Mouse (Mus musculus) limb, embryonic 12.5 days (tissue): ENCODE measurements around the gene Smim11. TPM values are rescaled to one million over a fixed set of nuclear protein-coding genes. Genes with fewer than 3 reads are reported as not detected.

Experiments used
- ATAC-seq: fragments of 200-750 bp; cut with Nextera tagmentation; 2 replicates; pipeline ENCODE4 v1.8.0; 2017; ENCODE audit warnings: low read depth, moderate TSS enrichment; ENCODE audit not compliant: insufficient number of reproducible peaks, insufficient read depth, low FRiP score, low TSS enrichment
- H3K27ac ChIP-seq: fragments of 300-500 bp; sonication (generic); 2 replicates; pipeline ENCODE4 v1.5.1; 2016; ENCODE audit warnings: mild to moderate bottlenecking, moderate library complexity
- H3K27me3 ChIP-seq: fragments of 300-500 bp; sonication (generic); 2 replicates; pipeline ENCODE4 v1.6.1; 2016; ENCODE audit warnings: mild to moderate bottlenecking, moderate library complexity
- H3K36me3 ChIP-seq: fragments of 300-500 bp; sonication (generic); 2 replicates; pipeline ENCODE4 v1.6.1; 2016; ENCODE audit warnings: mild to moderate bottlenecking, moderate library complexity
- H3K4me1 ChIP-seq: fragments of 300-500 bp; sonication (generic); replicated peaks from 2 replicates; pipeline ENCODE4 v1.6.1; 2016
- H3K4me2 ChIP-seq: fragments of 300-500 bp; sonication (generic); 2 replicates; pipeline ENCODE4 v1.6.1; 2016; ENCODE audit warnings: mild to moderate bottlenecking, moderate library complexity
- H3K4me3 ChIP-seq: fragments of 300-500 bp; sonication (generic); replicated peaks from 2 replicates; pipeline ENCODE4 v1.5.1; 2016; ENCODE audit warnings: mild to moderate bottlenecking
- H3K9ac ChIP-seq: fragments of 300-500 bp; sonication (generic); replicated peaks from 2 replicates; pipeline ENCODE4 v1.6.1; 2016; ENCODE audit warnings: mild to moderate bottlenecking, moderate library complexity
- H3K9me3 ChIP-seq: fragments of 300-500 bp; sonication (generic); 2 replicates; pipeline ENCODE4 v1.6.1; 2016; ENCODE audit warnings: mild to moderate bottlenecking, moderate library complexity
- WGBS: fragments of 180-500 bp; shearing (Covaris S2); methylation state at CpG from one replicate; pipeline ENCODE4 v1.1.7; 2016; 5-methylcytosine and 5-hydroxymethylcytosine counted together
- polyA plus RNA-seq: library from polyadenylated mRNA; unstranded; fragments of >200 nt; fragmentation: Nextera tagmentation; extraction: Ambion mirVana; gene quantifications from 2 replicates; pipeline ENCODE4 v1.2.1, GENCODE M21; 2016

Smim11 gene
- polyA plus RNA-seq, 1 experiment from 2014 or later = 152 TPM

DNA sequence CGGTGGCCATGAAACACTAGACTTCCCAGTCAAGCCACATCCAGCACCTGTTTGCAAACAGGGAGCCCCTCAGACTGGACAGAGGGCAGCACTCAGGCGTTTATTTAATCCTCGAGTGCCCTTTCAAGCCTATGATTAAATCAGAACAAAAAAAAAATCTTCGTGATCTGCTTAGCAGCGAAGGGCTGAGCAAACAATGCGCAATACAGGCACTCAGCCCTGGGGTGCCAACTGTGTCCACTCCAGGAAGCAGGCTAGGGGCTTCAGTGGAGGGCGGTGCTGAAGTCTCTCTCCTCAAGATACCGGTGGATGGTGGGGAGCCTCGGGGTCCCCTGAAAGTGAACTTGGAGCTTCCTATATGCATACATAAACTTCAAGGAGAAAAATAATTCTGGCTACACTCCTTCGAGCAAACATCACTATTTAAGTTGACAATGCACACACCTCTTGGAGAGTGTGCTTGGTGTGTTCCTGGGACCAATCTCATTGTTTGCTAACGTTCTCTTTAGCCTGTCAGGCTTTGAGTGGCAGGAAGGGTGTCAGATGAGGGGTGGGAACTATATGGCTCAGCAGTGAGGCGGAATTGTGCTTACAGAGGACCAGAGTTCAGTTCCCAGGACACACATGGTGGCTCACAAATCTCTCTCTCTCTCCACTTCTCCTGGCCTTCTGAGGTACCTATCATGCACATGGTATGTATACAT lies 6.7 kb upstream of the Smim11 start:
- Histone ChIP-seq H3K9ac (no peak overlapping the region), H3K4me2 (no peak overlapping the region), H3K27me3 (peaks cover 5% of the 10 kb centered on the region), H3K36me3 (no peaks in the 10 kb centered on the region), H3K27ac (no peak overlapping the region), H3K4me1 (no peaks in the 10 kb centered on the region), H3K4me3 (no peak overlapping the region), H3K9me3 (no peaks in the 10 kb centered on the region)
- WGBS = 71% methylated on average over 12 of the region's 12 CpGs
- no peak for ATAC-seq

DNA sequence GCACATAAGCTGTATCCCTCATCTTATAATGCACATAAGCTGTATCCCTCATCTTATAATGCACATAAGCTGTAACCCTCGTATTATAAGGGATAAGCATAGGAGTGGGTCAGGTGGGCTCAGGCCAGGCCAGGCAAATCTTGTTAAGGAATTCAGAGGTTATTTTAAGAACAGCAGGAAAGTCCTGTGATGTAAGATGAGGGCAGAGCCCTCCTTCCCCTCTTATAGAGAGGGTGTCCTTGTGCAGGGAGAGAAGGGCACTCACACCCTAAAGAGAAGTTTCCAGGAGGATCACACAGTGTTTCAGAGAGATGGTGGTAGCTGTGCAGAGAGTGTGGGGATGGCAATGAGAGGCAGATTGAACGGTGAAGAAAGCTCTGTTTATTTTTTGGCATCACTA lies 5.8 kb upstream of the Smim11 start:
- Histone ChIP-seq H3K4me2 (no peak overlapping the region), H3K9ac (no peak overlapping the region), H3K4me3 (no peak overlapping the region), H3K9me3 (no peaks in the 10 kb centered on the region), H3K27ac (no peak overlapping the region), H3K36me3 (no peaks in the 10 kb centered on the region), H3K27me3 (peaks cover 5% of the 10 kb centered on the region), H3K4me1 (no peaks in the 10 kb centered on the region)
- no peak for ATAC-seq
- WGBS = 85% methylated on average over 2 of the region's 2 CpGs

DNA sequence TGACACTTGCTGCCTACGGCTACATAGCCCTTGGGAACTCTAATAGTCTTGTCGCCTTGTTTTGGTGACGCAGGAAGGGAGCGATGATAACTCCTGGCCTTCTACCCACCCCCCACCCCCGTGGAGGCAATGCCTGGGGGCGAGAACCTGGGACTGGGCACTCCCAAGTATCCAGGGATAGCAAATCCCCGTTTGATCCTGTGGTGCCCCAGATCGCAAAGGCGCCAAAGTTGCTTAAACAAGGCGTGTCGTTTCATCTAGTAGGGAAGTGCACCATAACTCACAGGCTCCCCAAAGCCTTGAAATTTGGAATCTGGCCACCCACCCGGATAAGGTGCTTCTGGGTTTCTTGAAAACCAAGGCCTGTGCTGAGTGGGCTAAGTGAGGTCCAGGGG lies 323 bp downstream of the Smim11 start:
- peaks cover 14% of the 10 kb centered on the region for H3K36me3 ChIP-seq
- peak overlapping the region; percentile 65 for H3K4me3 ChIP-seq
- peak overlapping the region; percentile 70 for H3K9ac ChIP-seq
- peak overlapping the region; percentile 71 for H3K4me2 ChIP-seq
- ATAC-seq = peak; percentile 51; the same call in 1 of the 2 replicates
- H3K27me3 ChIP-seq = no peaks in the 10 kb centered on the region
- H3K27ac ChIP-seq = peak overlapping the region; percentile 72
- 0% methylated on average over 12 of the region's 12 CpGs for WGBS
- no peaks in the 10 kb centered on the region for H3K9me3 ChIP-seq
- peaks cover 20% of the 10 kb centered on the region for H3K4me1 ChIP-seq

DNA sequence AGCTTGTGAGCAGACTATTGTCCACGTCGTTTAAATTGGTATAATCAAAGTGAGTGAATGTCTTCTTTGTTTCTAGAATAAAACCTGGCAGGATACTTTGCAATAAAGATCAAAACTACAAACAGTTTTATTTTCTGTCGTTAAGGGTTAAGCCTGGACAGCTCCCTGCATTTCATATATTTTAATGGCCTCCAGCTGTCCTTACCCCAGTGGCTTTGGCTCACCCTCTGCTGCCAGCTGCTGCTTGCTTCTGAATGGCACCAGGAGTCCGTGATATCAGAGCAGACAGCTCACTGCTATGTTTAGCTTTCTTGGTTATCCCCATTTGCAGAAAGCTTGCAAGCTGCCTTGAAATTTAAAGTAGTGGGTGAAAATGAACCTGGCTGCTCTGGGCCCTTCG lies 903 bp downstream of the Smim11 start:
- WGBS = 21% methylated on average over 5 of the region's 5 CpGs
- no peak for ATAC-seq

DNA sequence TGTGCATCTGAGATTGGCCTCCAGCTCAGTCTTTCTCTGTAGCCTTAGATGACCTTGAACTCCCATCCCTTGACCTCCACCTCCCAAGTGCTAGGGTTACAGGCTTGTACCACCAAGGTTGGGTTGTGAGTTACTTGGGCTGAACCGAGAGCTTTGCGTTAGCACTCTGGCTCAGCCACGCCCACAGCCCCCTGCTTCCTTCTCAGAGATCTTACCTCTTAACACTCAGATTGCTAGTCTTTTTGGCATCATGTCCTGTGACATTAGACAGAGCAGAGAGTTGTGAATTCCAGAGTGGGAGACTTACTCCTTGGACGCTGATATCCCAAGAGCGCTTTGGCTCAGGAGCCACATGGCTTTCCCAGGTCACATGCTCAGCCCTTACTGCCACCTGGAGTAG lies 1.4 kb downstream of the Smim11 start:
- WGBS = 41% methylated on average over 5 of the region's 5 CpGs
- peak overlapping the region; percentile 65; the same call in 1 of the 2 replicates for H3K4me3 ChIP-seq
- H3K27ac ChIP-seq = peak overlapping the region; percentile 72; the same call in 1 of the 2 replicates
- H3K9ac ChIP-seq = no peak overlapping the region
- H3K36me3 ChIP-seq = peaks cover 25% of the 10 kb centered on the region
- H3K4me1 ChIP-seq = peaks cover 20% of the 10 kb centered on the region
- no peak for ATAC-seq
- peak overlapping the region; percentile 71 for H3K4me2 ChIP-seq
- no peaks in the 10 kb centered on the region for H3K9me3 ChIP-seq
- H3K27me3 ChIP-seq = no peaks in the 10 kb centered on the region

More for the DNA sequence above, 903 bp downstream of the Smim11 start:
- Histone ChIP-seq H3K27me3 (no peaks in the 10 kb centered on the region), H3K27ac (peak overlapping the region; percentile 72), H3K9me3 (no peaks in the 10 kb centered on the region), H3K4me1 (peaks cover 20% of the 10 kb centered on the region), H3K9ac (peak overlapping the region; percentile 70), H3K36me3 (peaks cover 20% of the 10 kb centered on the region), H3K4me3 (peak overlapping the region; percentile 65), H3K4me2 (peak overlapping the region; percentile 71)

DNA sequence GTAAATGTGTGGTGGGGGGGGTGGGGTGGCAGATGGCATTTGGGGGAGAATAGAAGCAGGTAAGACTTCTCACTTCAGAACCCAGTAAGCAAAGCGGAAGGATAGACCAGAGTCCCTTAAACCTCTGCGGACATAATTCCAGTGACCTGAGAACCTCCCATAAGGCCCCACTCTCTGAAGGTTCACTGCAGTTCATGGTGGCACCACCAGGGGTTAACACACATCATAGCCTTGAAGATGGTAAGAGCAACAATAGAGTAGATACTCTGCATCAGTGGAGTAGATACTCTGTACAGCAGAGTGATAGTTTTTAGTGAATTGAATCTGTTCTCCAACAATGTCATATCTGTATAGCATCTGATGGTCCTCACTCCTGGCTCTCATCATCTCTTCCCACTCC lies 4.4 kb downstream of the Smim11 start:
- H3K36me3 ChIP-seq = peaks cover 40% of the 10 kb centered on the region
- H3K9me3 ChIP-seq = no peaks in the 10 kb centered on the region
- 92% methylated on average over 2 of the region's 2 CpGs for WGBS
- H3K27ac ChIP-seq = no peak overlapping the region
- H3K4me3 ChIP-seq = no peak overlapping the region
- no peak overlapping the region for H3K9ac ChIP-seq
- ATAC-seq = no peak
- H3K4me2 ChIP-seq = no peak overlapping the region
- H3K27me3 ChIP-seq = no peaks in the 10 kb centered on the region
- H3K4me1 ChIP-seq = peaks cover 29% of the 10 kb centered on the region

DNA sequence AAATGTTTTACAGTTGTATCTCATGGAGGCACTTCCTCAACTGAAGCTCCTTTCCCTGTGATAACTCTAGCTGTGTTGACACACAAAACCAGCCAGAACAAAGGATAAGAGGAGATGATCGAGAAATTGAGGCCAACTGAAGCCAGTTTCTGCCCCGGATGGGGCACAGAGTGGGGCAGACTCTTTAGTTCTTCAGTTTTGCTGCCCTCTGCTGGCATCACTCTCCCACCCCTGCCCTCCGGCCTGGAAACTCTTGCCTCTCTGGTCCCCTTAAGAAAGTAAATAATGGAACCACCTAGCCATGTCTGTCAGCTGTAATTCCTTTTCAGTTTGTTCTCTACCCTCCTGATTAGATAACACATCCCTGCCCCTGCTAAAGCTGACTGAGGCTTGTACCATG lies 6.9 kb downstream of the Smim11 start:
- no peak overlapping the region for H3K4me2 ChIP-seq
- no peaks in the 10 kb centered on the region for H3K27me3 ChIP-seq
- H3K36me3 ChIP-seq = peaks cover 64% of the 10 kb centered on the region
- peaks cover 15% of the 10 kb centered on the region for H3K4me1 ChIP-seq
- H3K9me3 ChIP-seq = no peaks in the 10 kb centered on the region
- no peak overlapping the region for H3K9ac ChIP-seq
- 80% methylated on average over 3 of the region's 3 CpGs for WGBS
- H3K4me3 ChIP-seq = no peak overlapping the region
- H3K27ac ChIP-seq = no peak overlapping the region
- ATAC-seq = no peak

DNA sequence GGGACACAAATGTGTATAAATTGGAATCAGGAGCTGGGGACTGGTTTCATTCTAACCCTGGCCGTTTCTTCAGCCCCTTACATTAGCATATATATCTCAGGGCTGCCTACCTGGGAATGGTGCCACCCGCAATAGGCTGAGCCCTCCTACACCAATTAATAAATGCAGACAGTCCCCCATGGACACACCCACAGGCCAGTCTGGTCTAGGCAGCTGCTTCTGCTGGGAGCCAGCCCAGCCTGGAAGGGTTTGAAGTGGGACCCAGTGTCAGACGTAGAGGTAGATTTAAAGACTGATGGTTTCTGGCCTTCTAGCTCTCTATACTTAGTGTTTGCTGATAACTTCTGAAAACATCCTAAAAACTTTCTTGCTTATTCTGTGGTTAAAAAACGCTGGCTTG lies 8.0 kb downstream of the Smim11 start:
- H3K4me2 ChIP-seq = no peak overlapping the region
- ATAC-seq = no peak
- peaks cover 69% of the 10 kb centered on the region for H3K36me3 ChIP-seq
- no peaks in the 10 kb centered on the region for H3K27me3 ChIP-seq
- H3K4me1 ChIP-seq = peaks cover 9% of the 10 kb centered on the region
- no peaks in the 10 kb centered on the region for H3K9me3 ChIP-seq
- no peak overlapping the region for H3K9ac ChIP-seq
- no peak overlapping the region for H3K27ac ChIP-seq
- WGBS = 32% methylated on average over 4 of the region's 4 CpGs
- H3K4me3 ChIP-seq = no peak overlapping the region

DNA sequence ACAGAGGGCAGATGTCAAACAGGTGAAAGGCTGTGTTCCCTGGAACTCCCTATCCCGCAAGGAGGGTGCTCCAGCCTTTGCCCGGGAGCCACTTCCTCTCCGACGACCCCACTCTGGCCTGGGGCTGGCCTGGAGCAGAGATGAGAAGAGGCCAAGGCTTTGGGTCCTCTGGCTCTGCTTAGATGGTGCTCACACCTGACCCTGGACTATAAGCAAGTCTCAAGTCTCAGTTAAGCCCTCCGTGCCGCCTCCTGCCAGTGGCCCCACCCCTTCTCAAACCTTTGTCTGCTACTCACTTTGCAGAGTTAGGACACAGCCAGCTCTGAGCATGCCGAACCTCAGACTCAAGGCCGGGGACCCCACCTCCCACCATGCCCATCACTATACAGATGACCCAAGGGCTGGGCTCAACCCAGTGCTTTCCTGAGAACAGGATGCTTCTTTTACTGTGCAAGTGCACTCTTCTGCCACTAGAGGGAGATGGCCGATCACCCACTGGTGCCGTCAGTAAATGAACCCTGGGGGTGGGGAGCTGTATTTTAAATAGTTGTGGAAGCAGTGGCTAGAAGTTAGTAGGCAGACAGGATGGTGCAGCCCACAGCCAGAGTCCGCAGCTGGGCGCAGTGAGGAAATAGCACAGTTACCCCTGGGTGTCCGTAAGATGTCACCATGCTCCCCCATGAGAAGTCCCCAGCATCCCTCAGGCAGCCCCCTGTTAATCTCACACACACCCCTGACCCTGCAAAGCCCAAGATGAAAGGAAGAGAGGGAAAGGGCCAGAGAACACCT lies 13.1 kb downstream of the Smim11 start:
- no peaks in the 10 kb centered on the region for H3K9me3 ChIP-seq
- H3K27me3 ChIP-seq = no peaks in the 10 kb centered on the region
- no peak overlapping the region for H3K9ac ChIP-seq
- H3K4me2 ChIP-seq = no peak overlapping the region
- WGBS = 49% methylated on average over 13 of the region's 13 CpGs
- H3K36me3 ChIP-seq = peaks cover 31% of the 10 kb centered on the region
- peaks cover 8% of the 10 kb centered on the region for H3K4me1 ChIP-seq
- H3K4me3 ChIP-seq = no peak overlapping the region
- peak; percentile 75 for ATAC-seq
- H3K27ac ChIP-seq = no peak overlapping the region

DNA sequence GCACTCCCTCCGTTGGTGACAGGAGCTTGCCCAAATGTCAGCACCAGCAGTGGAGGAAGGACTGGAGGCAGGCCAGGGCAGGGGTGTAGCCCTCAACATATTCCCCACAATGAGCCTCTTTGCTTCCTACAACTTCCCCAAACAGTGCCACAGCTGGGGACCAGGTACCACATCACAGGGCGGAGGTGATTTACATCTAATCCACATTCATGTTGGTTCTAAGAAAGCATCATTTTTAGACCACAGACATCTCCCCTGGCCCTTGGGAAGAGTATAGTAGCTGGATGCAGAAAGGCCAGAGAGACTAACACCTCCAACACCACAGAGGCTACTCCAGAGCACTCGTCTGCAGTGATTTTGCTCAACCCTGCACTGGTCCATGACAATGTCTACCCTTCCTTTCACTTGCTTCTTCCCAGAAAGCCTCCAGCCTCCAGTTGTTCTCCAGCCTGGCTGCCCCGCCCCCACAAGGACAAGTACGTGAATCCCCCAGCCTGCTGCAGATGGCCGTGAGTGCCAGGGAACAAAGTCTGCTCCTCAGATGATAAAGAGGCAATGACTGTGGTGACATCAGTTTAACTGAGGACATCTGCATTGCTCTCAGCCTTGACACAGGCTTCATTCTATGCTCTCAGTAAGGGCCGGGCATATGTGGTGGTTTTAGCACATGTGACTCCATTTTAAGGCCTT lies 15.1 kb downstream of the Smim11 start:
- Histone ChIP-seq H3K9ac (no peak overlapping the region), H3K27me3 (no peaks in the 10 kb centered on the region), H3K36me3 (peaks cover 22% of the 10 kb centered on the region), H3K9me3 (no peaks in the 10 kb centered on the region), H3K4me1 (peaks cover 4% of the 10 kb centered on the region; the same call in 1 of the 2 replicates), H3K4me2 (no peak overlapping the region), H3K4me3 (no peak overlapping the region), H3K27ac (no peak overlapping the region)
- WGBS = 80% methylated on average over 7 of the region's 7 CpGs
- ATAC-seq = no peak
